Mouse (Mus musculus): ENCODE results near the gene Hoxa6.

- no peak for TF ChIP-seq NELFE (IDR thresholded peaks at IDR 0.05; ENCODE audit: low read depth, low read length)
- no peak for TF ChIP-seq MYB (IDR thresholded peaks at IDR 0.05; ENCODE audit: low read depth, low read length)
- TF ChIP-seq GATA1 (IDR thresholded peaks at IDR 0.05; ENCODE audit: low read depth, low read length) = no peak
- no peak for TF ChIP-seq CTCF (IDR thresholded peaks at IDR 0.05 in 2 of 3, conservative IDR thresholded peaks at IDR 0.05 in 1 of 3; ENCODE audit: control insufficient read depth in 1 of 3, insufficient read depth in 1 of 3, low read depth in 2 of 3, low read length in 3 of 3, poor library complexity in 1 of 3, severe bottlenecking in 1 of 3)
- TF ChIP-seq POLR2A (IDR thresholded peaks at IDR 0.05; ENCODE audit: control insufficient read depth in 1 of 2, insufficient read depth in 1 of 2, low read depth in 1 of 2, low read length in 2 of 2, poor library complexity in 1 of 2) = no peak
- no peak for TF ChIP-seq E2F4 (IDR thresholded peaks at IDR 0.05; ENCODE audit: borderline replicate concordance, low read depth, low read length)
- TF ChIP-seq POLR2AphosphoS2 (IDR thresholded peaks at IDR 0.05; ENCODE audit: low read length) = no peak
- TF ChIP-seq RCOR1 (IDR thresholded peaks at IDR 0.05; ENCODE audit: low read depth, low read length) = no peak
- TF ChIP-seq ZC3H11A (IDR thresholded peaks at IDR 0.05; ENCODE audit: low read depth, low read length) = no peak
- TF ChIP-seq RAD21 (IDR thresholded peaks at IDR 0.05; ENCODE audit: low read depth, low read length) = no peak
- TF ChIP-seq EP300 (IDR thresholded peaks at IDR 0.05; ENCODE audit: low read depth in 1 of 2, low read length in 2 of 2) = no peak
- no peak for TF ChIP-seq TAL1 (IDR thresholded peaks at IDR 0.05; ENCODE audit: low read length)
Observed at GRCm38 (mm10) chr6:52171938-52172337, 36.6 kb downstream of the Hoxa6 start.

All from MEL (cell line).